Mouse (Mus musculus) liver, embryonic 13.5 days (tissue): ENCODE results near the gene Itga1. TPM values are rescaled to one million over a fixed set of nuclear protein-coding genes. Genes with fewer than 3 reads are reported as not detected.
A peak's percentile ranks its signal among the peaks of the same experiment; 100 is the strongest.

Experiments used
- ATAC-seq: fragments of 200-750 bp; cut with Nextera tagmentation; 2 replicates; pipeline ENCODE4 v1.8.0; 2017; ENCODE audit warnings: low read depth, mild to moderate bottlenecking, moderate number of reproducible peaks, moderate library complexity
- DNase-seq: peaks from one replicate; pipeline ENCODE4 v3.0.0; 2022
- H3K27ac ChIP-seq: fragments of 300-500 bp; sonication (generic); 2 replicates; pipeline ENCODE4 v1.5.1; 2015; ENCODE audit warnings: moderate library complexity, mild to moderate bottlenecking, inconsistent platforms
- H3K27me3 ChIP-seq: fragments of 300-500 bp; sonication (generic); 2 replicates; pipeline ENCODE4 v1.6.1; 2015; ENCODE audit warnings: mild to moderate bottlenecking, inconsistent platforms
- H3K36me3 ChIP-seq: fragments of 300-500 bp; sonication (generic); 2 replicates; pipeline ENCODE4 v1.6.1; 2015; ENCODE audit warnings: mild to moderate bottlenecking, inconsistent platforms
- H3K4me1 ChIP-seq: fragments of 300-500 bp; sonication (generic); replicated peaks from 2 replicates; pipeline ENCODE4 v1.6.1; 2015; ENCODE audit warnings: inconsistent platforms
- H3K4me2 ChIP-seq: fragments of 300-500 bp; sonication (generic); 2 replicates; pipeline ENCODE4 v1.6.1; 2015; ENCODE audit warnings: inconsistent platforms, mild to moderate bottlenecking, moderate library complexity
- H3K4me3 ChIP-seq: fragments of 300-500 bp; sonication (generic); replicated peaks from 2 replicates; pipeline ENCODE4 v1.5.1; 2015; ENCODE audit warnings: mild to moderate bottlenecking, inconsistent platforms
- H3K9ac ChIP-seq: fragments of 300-500 bp; sonication (generic); 2 replicates; pipeline ENCODE4 v1.6.1; 2015; ENCODE audit warnings: mild to moderate bottlenecking, inconsistent platforms
- H3K9me3 ChIP-seq: fragments of 300-500 bp; sonication (generic); replicated peaks from 2 replicates; pipeline ENCODE4 v1.6.1; 2016; ENCODE audit warnings: inconsistent platforms
- WGBS: fragments of 180-500 bp; shearing (Covaris S2); methylation state at CpG from one replicate; pipeline ENCODE4 v1.1.7; 2015; ENCODE audit not compliant: insufficient replicate concordance; 5-methylcytosine and 5-hydroxymethylcytosine counted together
- polyA plus RNA-seq: library from polyadenylated mRNA; unstranded; fragments of >200 nt; fragmentation: Nextera tagmentation; extraction: Ambion mirVana; gene quantifications from 2 replicates; pipeline ENCODE4 v1.2.1, GENCODE M21; 2015

Itga1 gene
- polyA plus RNA-seq = 2.6 and 3.1 TPM in 2 replicates

GRCm38 (mm10) chr13:115101355-115102191, at the start of gene Itga1, which contains the start of gene Gm49395:
TSS of gene Itga1 (minus strand) at chr13:115101964.
TSS of gene Gm49395 (minus strand) at chr13:115101921.
- peaks cover 7% of the 10 kb centered on the region; the same call in 1 of the 2 replicates for H3K4me1 ChIP-seq
- no peaks in the 10 kb centered on the region for H3K9me3 ChIP-seq
- DNase-seq (peak; percentile 26), ATAC-seq (peak; percentile 85)
- peaks cover 35% of the 10 kb centered on the region for H3K27me3 ChIP-seq
- peak within 1 kb of the TSS; percentile 66 for H3K9ac ChIP-seq
- no peaks in the 10 kb centered on the region for H3K36me3 ChIP-seq
- WGBS = under 1% methylated on average over 39 of the region's 39 CpGs
- H3K4me3 ChIP-seq = peak within 1 kb of the TSS; percentile 56
- peak within 1 kb of the TSS; percentile 55 for H3K4me2 ChIP-seq
- peak within 1 kb of the TSS; percentile 73 for H3K27ac ChIP-seq

GRCm38 (mm10) chr13:115150602-115151001, 48.8 kb upstream of the Itga1 start:
- no peak overlapping the region for H3K4me2 ChIP-seq

DNA sequence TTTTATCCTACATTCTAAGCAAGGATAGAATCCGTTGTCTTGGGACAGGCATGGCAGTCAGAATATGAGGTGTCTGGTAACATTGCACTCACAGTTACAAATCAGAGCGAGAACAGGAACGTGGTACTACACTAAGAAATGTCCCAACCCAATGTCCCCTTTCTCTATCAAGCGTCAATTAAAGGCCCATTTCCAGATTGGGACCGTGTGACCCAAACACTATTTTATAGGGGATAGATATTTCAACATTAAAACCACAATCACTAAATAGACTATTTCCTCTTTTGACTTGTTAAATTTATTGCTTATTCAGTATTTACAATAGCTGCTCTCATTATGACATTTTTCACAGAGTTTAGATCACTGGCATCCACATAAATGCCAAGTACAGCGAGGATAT, 48.1 kb upstream of the Itga1 start:
- Histone ChIP-seq H3K4me3 (no peak overlapping the region), H3K27ac (no peak overlapping the region), H3K4me2 (no peak overlapping the region), H3K27me3 (no peaks in the 10 kb centered on the region), H3K36me3 (no peaks in the 10 kb centered on the region), H3K9me3 (no peaks in the 10 kb centered on the region), H3K4me1 (no peaks in the 10 kb centered on the region), H3K9ac (no peak overlapping the region)
- DNase-seq (no peak), ATAC-seq (no peak)
- WGBS = 63% methylated on average over 6 of the region's 6 CpGs

More at GRCm38 (mm10) chr13:115150602-115151001, 48.8 kb upstream of the Itga1 start:
- no peaks in the 10 kb centered on the region for H3K36me3 ChIP-seq
- H3K9ac ChIP-seq = no peak overlapping the region
- ATAC-seq (no peak), DNase-seq (no peak)
- no peak overlapping the region for H3K27ac ChIP-seq
- H3K4me1 ChIP-seq = no peaks in the 10 kb centered on the region
- WGBS = 81% methylated on average over 1 of the region's 1 CpGs
- H3K9me3 ChIP-seq = no peaks in the 10 kb centered on the region
- H3K27me3 ChIP-seq = no peaks in the 10 kb centered on the region
- H3K4me3 ChIP-seq = no peak overlapping the region

DNA sequence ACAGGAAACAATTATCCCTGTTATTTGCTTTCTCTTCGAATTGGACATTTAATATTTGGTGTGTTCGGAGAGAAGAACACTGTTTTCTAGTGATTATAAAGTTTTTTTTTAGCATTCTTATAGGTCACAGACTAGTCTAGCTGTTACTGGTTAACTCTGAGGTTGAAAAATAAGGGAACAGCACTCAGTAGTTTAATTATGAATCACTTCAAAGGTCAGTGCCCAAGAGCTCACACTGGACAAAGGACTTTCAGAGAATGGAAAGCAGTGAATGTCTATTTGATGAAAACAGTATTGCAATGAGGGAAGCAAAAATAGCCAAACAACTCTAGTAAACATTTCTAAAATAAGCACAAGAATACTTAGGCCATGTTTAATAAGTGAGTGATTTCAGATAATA, 41.8 kb upstream of the Itga1 start:
- WGBS = 67% methylated on average over 2 of the region's 2 CpGs
- no peak overlapping the region for H3K9ac ChIP-seq
- no peak overlapping the region for H3K27ac ChIP-seq
- no peaks in the 10 kb centered on the region for H3K27me3 ChIP-seq
- H3K4me2 ChIP-seq = no peak overlapping the region
- H3K4me3 ChIP-seq = no peak overlapping the region
- H3K36me3 ChIP-seq = no peaks in the 10 kb centered on the region
- ATAC-seq = no peak
- H3K9me3 ChIP-seq = no peaks in the 10 kb centered on the region
- no peak for DNase-seq
- no peaks in the 10 kb centered on the region for H3K4me1 ChIP-seq

DNA sequence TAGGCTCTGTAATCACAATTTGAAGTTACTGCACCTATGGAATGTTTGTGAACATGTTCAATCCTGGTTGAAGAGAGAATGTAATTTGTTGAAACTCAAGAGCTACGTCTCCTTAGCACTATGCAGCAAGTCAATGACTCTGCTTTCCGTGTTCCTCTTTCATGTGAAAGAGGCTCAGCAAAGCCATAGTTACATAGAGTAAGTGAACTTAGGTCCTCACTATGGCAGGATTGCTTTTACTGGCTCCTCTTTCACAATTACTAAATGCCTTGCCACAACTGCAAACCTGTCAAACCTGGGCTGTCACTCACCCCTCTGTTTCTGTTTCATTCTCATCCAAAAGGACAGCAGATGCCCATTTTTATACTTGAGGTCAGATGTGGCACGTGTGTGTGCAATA, 40.3 kb upstream of the Itga1 start:
- no peak overlapping the region for H3K27ac ChIP-seq
- no peak overlapping the region for H3K9ac ChIP-seq
- H3K4me2 ChIP-seq = no peak overlapping the region
- DNase-seq (no peak), ATAC-seq (no peak)
- H3K27me3 ChIP-seq = no peaks in the 10 kb centered on the region
- H3K4me1 ChIP-seq = no peaks in the 10 kb centered on the region
- 60% methylated on average over 3 of the region's 3 CpGs for WGBS
- no peaks in the 10 kb centered on the region for H3K36me3 ChIP-seq
- no peak overlapping the region for H3K4me3 ChIP-seq
- H3K9me3 ChIP-seq = no peaks in the 10 kb centered on the region

GRCm38 (mm10) chr13:115138513-115138912, 36.7 kb upstream of the Itga1 start:
- 79% methylated on average over 7 of the region's 7 CpGs for WGBS

GRCm38 (mm10) chr13:115136761-115137160, 35.0 kb upstream of the Itga1 start:
- Histone ChIP-seq H3K27ac (no peak overlapping the region), H3K9me3 (no peaks in the 10 kb centered on the region), H3K4me2 (no peak overlapping the region), H3K9ac (no peak overlapping the region), H3K4me3 (no peak overlapping the region), H3K4me1 (no peaks in the 10 kb centered on the region), H3K27me3 (no peaks in the 10 kb centered on the region), H3K36me3 (no peaks in the 10 kb centered on the region)
- ATAC-seq = no peak
- WGBS = 63% methylated on average over 3 of the region's 3 CpGs
- DNase-seq = no peak

More at GRCm38 (mm10) chr13:115138513-115138912, 36.7 kb upstream of the Itga1 start:
- no peaks in the 10 kb centered on the region for H3K27me3 ChIP-seq
- H3K4me1 ChIP-seq = no peaks in the 10 kb centered on the region
- DNase-seq (no peak), ATAC-seq (no peak)
- no peak overlapping the region for H3K9ac ChIP-seq
- H3K4me2 ChIP-seq = no peak overlapping the region
- no peak overlapping the region for H3K27ac ChIP-seq
- no peaks in the 10 kb centered on the region for H3K9me3 ChIP-seq
- H3K36me3 ChIP-seq = no peaks in the 10 kb centered on the region
- no peak overlapping the region for H3K4me3 ChIP-seq

GRCm38 (mm10) chr13:115132435-115132834, 30.7 kb upstream of the Itga1 start:
- no peaks in the 10 kb centered on the region for H3K9me3 ChIP-seq
- H3K4me3 ChIP-seq = no peak overlapping the region
- no peaks in the 10 kb centered on the region for H3K27me3 ChIP-seq
- no peak overlapping the region for H3K4me2 ChIP-seq
- ATAC-seq (no peak), DNase-seq (no peak)
- no peaks in the 10 kb centered on the region for H3K36me3 ChIP-seq
- H3K27ac ChIP-seq = no peak overlapping the region
- WGBS = 35% methylated on average over 5 of the region's 5 CpGs
- H3K9ac ChIP-seq = no peak overlapping the region
- peaks cover 5% of the 10 kb centered on the region; the same call in 1 of the 2 replicates for H3K4me1 ChIP-seq

GRCm38 (mm10) chr13:115131381-115131780, 29.6 kb upstream of the Itga1 start:
- no peak overlapping the region for H3K4me3 ChIP-seq
- no peaks in the 10 kb centered on the region for H3K9me3 ChIP-seq
- no peak overlapping the region for H3K4me2 ChIP-seq
- H3K9ac ChIP-seq = no peak overlapping the region
- no peak overlapping the region for H3K27ac ChIP-seq
- H3K36me3 ChIP-seq = no peaks in the 10 kb centered on the region
- peaks cover 5% of the 10 kb centered on the region; the same call in 1 of the 2 replicates for H3K4me1 ChIP-seq
- no peaks in the 10 kb centered on the region for H3K27me3 ChIP-seq
- 8% methylated on average over 3 of the region's 3 CpGs for WGBS
- peak; percentile 43; the same call in 1 of the 2 replicates for ATAC-seq
- DNase-seq = no peak

DNA sequence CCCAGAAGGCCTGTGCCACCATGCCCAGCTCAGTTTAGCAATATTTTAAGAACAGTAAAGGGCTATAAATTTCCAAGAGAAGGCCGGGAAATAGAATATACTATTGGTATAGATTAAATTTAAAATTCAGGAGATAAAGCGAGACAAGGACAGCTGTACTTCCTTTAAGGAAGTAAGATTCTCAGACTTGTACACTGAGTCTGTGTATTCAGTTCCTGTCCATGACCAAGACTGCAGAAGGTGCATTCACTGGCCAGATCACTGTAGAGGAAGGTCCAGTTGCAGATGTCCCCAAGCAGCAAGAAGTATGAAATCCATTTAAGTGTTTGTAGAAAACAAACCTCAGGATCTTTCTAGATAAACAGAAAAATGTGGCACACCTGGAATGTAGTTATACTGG, 28.3 kb upstream of the Itga1 start:
- H3K36me3 ChIP-seq = no peaks in the 10 kb centered on the region
- no peaks in the 10 kb centered on the region for H3K27me3 ChIP-seq
- 35% methylated on average over 2 of the region's 2 CpGs for WGBS
- H3K9ac ChIP-seq = no peak overlapping the region
- H3K4me1 ChIP-seq = peaks cover 5% of the 10 kb centered on the region; the same call in 1 of the 2 replicates
- no peak overlapping the region for H3K4me2 ChIP-seq
- H3K27ac ChIP-seq = no peak overlapping the region
- ATAC-seq (no peak), DNase-seq (no peak)
- no peak overlapping the region for H3K4me3 ChIP-seq
- no peaks in the 10 kb centered on the region for H3K9me3 ChIP-seq

DNA sequence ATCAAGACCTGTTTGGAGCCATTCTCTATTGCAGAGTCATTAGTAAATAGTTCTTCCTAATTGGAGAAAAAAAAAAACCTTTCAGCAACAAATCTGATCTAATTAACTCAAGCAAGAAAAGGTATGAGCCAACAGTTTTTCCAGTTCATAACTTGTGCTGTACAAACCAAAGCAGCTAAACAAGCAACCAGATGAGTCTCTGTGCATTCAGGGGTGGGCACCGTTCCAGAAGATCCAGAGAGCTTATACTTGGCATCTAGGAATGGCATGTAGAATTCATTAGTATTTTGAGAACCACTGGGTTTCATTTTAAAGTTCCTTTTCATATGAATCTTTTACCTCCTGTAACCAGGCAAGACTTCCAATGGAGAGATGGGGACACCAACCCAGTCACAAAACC, 26.1 kb upstream of the Itga1 start:
- no peak overlapping the region for H3K27ac ChIP-seq
- H3K9ac ChIP-seq = no peak overlapping the region
- no peaks in the 10 kb centered on the region for H3K27me3 ChIP-seq
- H3K9me3 ChIP-seq = no peaks in the 10 kb centered on the region
- ATAC-seq (no peak), DNase-seq (no peak)
- H3K36me3 ChIP-seq = no peaks in the 10 kb centered on the region
- peaks cover 5% of the 10 kb centered on the region; the same call in 1 of the 2 replicates for H3K4me1 ChIP-seq
- 56% methylated on average over 1 of the region's 1 CpGs for WGBS
- H3K4me2 ChIP-seq = no peak overlapping the region
- H3K4me3 ChIP-seq = no peak overlapping the region

DNA sequence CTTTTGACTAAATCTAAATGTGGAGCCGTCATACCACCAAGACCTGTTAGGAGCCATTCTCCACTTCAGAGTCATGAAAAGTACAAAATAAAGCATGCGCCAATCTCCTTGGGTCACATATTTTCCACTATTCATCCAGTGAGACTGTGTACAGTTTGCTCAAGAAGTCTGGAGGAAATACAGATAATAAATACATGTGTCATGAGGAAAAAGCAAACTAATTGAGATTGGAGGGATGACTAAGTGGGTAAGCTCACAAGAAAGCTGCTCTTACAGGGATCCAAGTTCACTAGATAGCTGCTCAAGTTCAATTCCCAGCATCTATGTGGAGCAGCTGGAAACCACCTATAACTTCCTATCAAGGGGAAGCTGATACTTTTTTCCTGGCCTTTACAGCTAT, 24.8 kb upstream of the Itga1 start:
- H3K27me3 ChIP-seq = no peaks in the 10 kb centered on the region
- no peaks in the 10 kb centered on the region for H3K9me3 ChIP-seq
- DNase-seq = no peak
- H3K36me3 ChIP-seq = no peaks in the 10 kb centered on the region
- H3K4me1 ChIP-seq = peaks cover 5% of the 10 kb centered on the region; the same call in 1 of the 2 replicates
- ATAC-seq = no peak
- WGBS = 78% methylated on average over 2 of the region's 2 CpGs
- H3K4me3 ChIP-seq = no peak overlapping the region
- H3K9ac ChIP-seq = no peak overlapping the region
- no peak overlapping the region for H3K27ac ChIP-seq
- H3K4me2 ChIP-seq = no peak overlapping the region
